Mouse (Mus musculus) layer of hippocampus, postnatal 36 days (tissue): ENCODE data around the gene Zfp398. TPM values are rescaled to one million over a fixed set of nuclear protein-coding genes. Genes with fewer than 3 reads are reported as not detected.

Experiments used
- DNase-seq, 2 experiments: peaks; one replicate each; pipeline ENCODE4 v3.0.0; 2022
- total RNA-seq, 2 experiments: library from RNA; stranded (reverse); gene quantifications; 2 replicates each; pipeline ENCODE4 v1.2.3; 2021

The Zfp398 gene
- 10 to 100 TPM; 20.9 to 24.4 TPM for total RNA-seq

GRCm38 (mm10) chr6:47835482-47835983 lies at the start of gene Zfp398:
Gene Zfp398, plus strand, starts transcription at chr6:47835661.
- DNase-seq: peak; percentile 96

GRCm38 (mm10) chr6:47787941-47788736 lies 47.3 kb upstream of the Zfp398 start:
- DNase-seq: peak; percentile 79 to 80

- no peak for DNase-seq
Measured at GRCm38 (mm10) chr6:47788821-47789220, 46.6 kb upstream of the Zfp398 start.

GRCm38 (mm10) chr6:47790745-47791144 lies 44.7 kb upstream of the Zfp398 start:
- no peak for DNase-seq

GRCm38 (mm10) chr6:47792533-47792932 lies 42.9 kb upstream of the Zfp398 start:
- no peak for DNase-seq

GRCm38 (mm10) chr6:47793284-47793683 lies 42.2 kb upstream of the Zfp398 start:
- DNase-seq: no peak

GRCm38 (mm10) chr6:47794106-47794830 lies 41.2 kb upstream of the Zfp398 start:
- DNase-seq: peak in 1 of 2 experiments; percentile 24

GRCm38 (mm10) chr6:47799079-47799478 lies 36.4 kb upstream of the Zfp398 start:
- DNase-seq: no peak

GRCm38 (mm10) chr6:47805520-47805919 lies 29.9 kb upstream of the Zfp398 start:
- no peak for DNase-seq

GRCm38 (mm10) chr6:47807419-47807818 lies 28.0 kb upstream of the Zfp398 start:
- no peak for DNase-seq

- DNase-seq: no peak
Measured at GRCm38 (mm10) chr6:47808545-47808944, 26.9 kb upstream of the Zfp398 start.

GRCm38 (mm10) chr6:47809053-47809452 lies 26.4 kb upstream of the Zfp398 start:
- DNase-seq: no peak

- DNase-seq: no peak
Measured at GRCm38 (mm10) chr6:47810181-47810580, 25.3 kb upstream of the Zfp398 start.

- no peak for DNase-seq
Measured at GRCm38 (mm10) chr6:47811324-47811723, 24.1 kb upstream of the Zfp398 start.

- DNase-seq: no peak
Measured at GRCm38 (mm10) chr6:47812271-47812915, 23.1 kb upstream of the Zfp398 start.

- DNase-seq: peak; percentile 98 to 99
Measured at GRCm38 (mm10) chr6:47813257-47813878, 22.1 kb upstream of the Zfp398 start, which contains the start of gene Pdia4. Gene Pdia4, minus strand, starts transcription at chr6:47813430.

GRCm38 (mm10) chr6:47816151-47816550 lies 19.3 kb upstream of the Zfp398 start:
- no peak for DNase-seq

- no peak for DNase-seq
Measured at GRCm38 (mm10) chr6:47818721-47819120, 16.7 kb upstream of the Zfp398 start.

- DNase-seq: no peak
Measured at GRCm38 (mm10) chr6:47819626-47820325, 15.7 kb upstream of the Zfp398 start.

GRCm38 (mm10) chr6:47821236-47821635 lies 14.2 kb upstream of the Zfp398 start:
- no peak for DNase-seq

GRCm38 (mm10) chr6:47821776-47822175 lies 13.7 kb upstream of the Zfp398 start:
- no peak for DNase-seq

- no peak for DNase-seq
Measured at GRCm38 (mm10) chr6:47824241-47824640, 11.2 kb upstream of the Zfp398 start.
